11 mouse cellular contexts compared by ENCODE assay signal in genomic region chr5:92323264-92323663, GRCm38 (mm10). TPM values are rescaled to one million over a fixed set of nuclear protein-coding genes. Genes with fewer than 3 reads are reported as not detected.
DNase-seq lines count a peak whose midpoint lies in the region; ATAC-seq and TF ChIP-seq lines count a peak whose summit lies in the region.
"Had no signal": no experiment of that assay in that cellular context is flagged by ENCODE, and none has a peak within 500 bp of the region (broad histone marks: within the 10 kb centered on the region; RNA-seq: fewer than 3 reads in every experiment).

No protein-coding gene starts in this region.

- TF ChIP-seq CTCF in liver, adult 2 months (IDR thresholded peaks at IDR 0.05; ENCODE audit: low read depth, low read length), result no peak

- no peak for TF ChIP-seq POLR2A in liver, adult 2 months (IDR thresholded peaks at IDR 0.05; ENCODE audit: extremely low read depth, insufficient read depth, low read length)
- no peak for TF ChIP-seq POLR2A in myocyte (IDR thresholded peaks at IDR 0.05; ENCODE audit: insufficient read length, low read depth)

- H3K4me1 ChIP-seq in liver, adult 2 months (ENCODE audit: control insufficient read depth, insufficient read depth, low read length), result peaks cover 29% of the 10 kb centered on the region
- H3K4me1 ChIP-seq in liver, embryonic 11.5 days (replicated peaks; ENCODE audit: control insufficient read depth, insufficient read depth, low read length), result no peaks in the 10 kb centered on the region

- no peaks in the 10 kb centered on the region for H3K9me3 ChIP-seq in liver, embryonic 11.5 days (ENCODE audit: control insufficient read depth, low read length)

- no peak overlapping the region for H3K9ac ChIP-seq in liver, adult 2 months (ENCODE audit: low read depth, low read length)
- H3K9ac ChIP-seq in liver, embryonic 11.5 days (ENCODE audit: low read depth, low read length), result no peak overlapping the region

- H3K4me3 ChIP-seq in liver, adult 2 months (ENCODE audit: insufficient read depth, low read depth, low read length), result no peak overlapping the region
- H3K4me3 ChIP-seq in liver, embryonic 11.5 days (ENCODE audit: low read depth, low read length), result no peak overlapping the region
- H3K4me3 ChIP-seq in myocyte, result no peak overlapping the region

- 16% methylated on average over 5 of the region's 5 CpGs for WGBS in liver, adult 2 months
- 71% methylated on average over 5 of the region's 5 CpGs for WGBS in liver, embryonic 11.5 days

- DNase-seq in liver, adult 2 months (ENCODE audit: extremely low read depth, low read depth, low spot score), result peak; percentile 99
- no peak for DNase-seq in liver, embryonic 11.5 days (ENCODE audit: low spot score)
- peak; percentile 87 for DNase-seq in fibroblast of lung, adult 2 months (ENCODE audit: low read depth)
- peak; percentile 19 to 44 for DNase-seq in kidney, adult 8-10 months
- no peak for DNase-seq in cerebellum, adult 8-10 months
- DNase-seq in right cerebral cortex, adult 18-20 months, result no peak
- no peak for DNase-seq in cerebellum, adult 9-11 months
- DNase-seq: cerebellum, adult 9-10 months had no signal

- H3K27ac ChIP-seq in liver, adult 2 months (replicated peaks; ENCODE audit: insufficient read depth, low read depth, low read length), result peak overlapping the region; percentile 81
- no peak overlapping the region for H3K27ac ChIP-seq in liver, embryonic 11.5 days (ENCODE audit: low read depth, low read length)

- no peaks in the 10 kb centered on the region for H3K36me3 ChIP-seq in liver, adult 2 months (ENCODE audit: control insufficient read depth, insufficient read depth, low read length)
- H3K36me3 ChIP-seq in liver, embryonic 11.5 days (ENCODE audit: control insufficient read depth, insufficient read depth, low read length), result no peaks in the 10 kb centered on the region
- no peaks in the 10 kb centered on the region for H3K36me3 ChIP-seq in myocyte (ENCODE audit: control insufficient read depth, insufficient read depth)

- no peak for ATAC-seq in liver, embryonic 11.5 days (replicated peaks; ENCODE audit: low FRiP score)

- no peaks in the 10 kb centered on the region for H3K79me2 ChIP-seq in liver, adult 2 months (ENCODE audit: control insufficient read depth, insufficient read depth, low read length)
- H3K79me2 ChIP-seq in myocyte (ENCODE audit: control insufficient read depth, insufficient read depth), result no peaks in the 10 kb centered on the region

- no peak overlapping the region for H3K4me2 ChIP-seq in liver, embryonic 11.5 days
- H3K4me2 ChIP-seq in myocyte (ENCODE audit: low read depth), result peak overlapping the region; percentile 60

- no peak overlapping the region for H3ac ChIP-seq in myocyte (ENCODE audit: control insufficient read depth, insufficient read length)

- no peaks in the 10 kb centered on the region for H3K27me3 ChIP-seq in liver, adult 2 months (ENCODE audit: control insufficient read depth, insufficient read depth, low read length)
- no peaks in the 10 kb centered on the region for H3K27me3 ChIP-seq in liver, embryonic 11.5 days (replicated peaks; ENCODE audit: control insufficient read depth, insufficient read depth, low read length)
- H3K27me3 ChIP-seq in myocyte (ENCODE audit: control insufficient read depth, insufficient read depth, insufficient read length), result no peaks in the 10 kb centered on the region

TF ChIP-seq in myocyte, 11 proteins besides CTCF, POLR2A, EP300 and RAD21:
- peak; percentile 58 for TF ChIP-seq TCF12 (IDR thresholded peaks at IDR 0.05; ENCODE audit: insufficient read depth, poor library complexity, severe bottlenecking)
- peak; percentile 69; the same call in 1 of the 2 replicates for TF ChIP-seq CEBPB (IDR thresholded peaks at IDR 0.05; ENCODE audit: insufficient read depth, poor library complexity, severe bottlenecking)
- no peak for TF ChIP-seq POLR2AphosphoS2 (IDR thresholded peaks at IDR 0.05; ENCODE audit: insufficient read length, low read depth)
- peak; percentile 14 to 89 (median 80) for TF ChIP-seq MYOD1 (IDR thresholded peaks at IDR 0.05; ENCODE audit: control insufficient read depth in 1 of 3, insufficient read length in 2 of 3, low read depth in 2 of 3)
- peak; percentile 58 to 90 (median 89) for TF ChIP-seq MYOG (IDR thresholded peaks at IDR 0.05; ENCODE audit: control insufficient read depth in 1 of 3, insufficient read depth in 1 of 3, insufficient read length in 2 of 3, low read depth in 2 of 3)
TF ChIP-seq in myocyte: peak in this region for 4.

RNA-seq across cellular contexts. Expression of gene Cxcl9, which starts 4.6 kb away (rescaled TPM):
- 5.3 and 11.9 TPM in 2 replicates for total RNA-seq in liver, adult 2 months (2014; rRNA removed)
- polyA plus RNA-seq in liver, adult 2 months (2012; rRNA removed), result 28.2 and 28.8 TPM in 2 replicates
- polyA plus RNA-seq in liver, embryonic 11.5 days (2014; fragmentation: Nextera tagmentation; extraction: Ambion mirVana), result not detected in 2 replicates
- 0.02 TPM for polyA plus RNA-seq in myocyte (2012; fragmentation: generic; extraction: Trizol)

RNA-seq across cellular contexts. Expression of gene Art3, which starts 8.4 kb away (rescaled TPM):
- 8.5 and 8.6 TPM in 2 replicates for total RNA-seq in liver, adult 2 months (2014; rRNA removed)
- polyA plus RNA-seq in liver, adult 2 months (2012; rRNA removed), result 1.7 and 1.8 TPM in 2 replicates
- polyA plus RNA-seq in liver, embryonic 11.5 days (2014; fragmentation: Nextera tagmentation; extraction: Ambion mirVana), result 1.1 and 1.8 TPM in 2 replicates
- polyA plus RNA-seq in myocyte (2012; fragmentation: generic; extraction: Trizol), result 3.8 TPM
- total RNA-seq: hematopoietic stem cell, adult 5-6 weeks; megakaryocyte, adult 5-6 weeks had no signal

RNA-seq across cellular contexts. Expression of gene Sdad1, which starts 13.0 kb away (rescaled TPM):
- total RNA-seq in liver, adult 2 months (2014; rRNA removed), result 5.6 and 5.7 TPM in 2 replicates
- 3.8 and 6.3 TPM in 2 replicates for polyA plus RNA-seq in liver, adult 2 months (2012; rRNA removed)
- polyA plus RNA-seq in liver, embryonic 11.5 days (2014; fragmentation: Nextera tagmentation; extraction: Ambion mirVana), result 48.7 and 52.9 TPM in 2 replicates
- 7.5 TPM for polyA plus RNA-seq in myocyte (2012; fragmentation: generic; extraction: Trizol)

RNA-seq across cellular contexts. Expression of gene Cxcl10, which starts 25.4 kb away (rescaled TPM):
- 1.5 and 2.8 TPM in 2 replicates for total RNA-seq in liver, adult 2 months (2014; rRNA removed)
- 6.7 and 13.2 TPM in 2 replicates for polyA plus RNA-seq in liver, adult 2 months (2012; rRNA removed)
- 6.0 and 6.5 TPM in 2 replicates for polyA plus RNA-seq in liver, embryonic 11.5 days (2014; fragmentation: Nextera tagmentation; extraction: Ambion mirVana)
- 0.62 TPM for polyA plus RNA-seq in myocyte (2012; fragmentation: generic; extraction: Trizol)

RNA-seq across cellular contexts. Expression of gene Naaa, which starts 45.3 kb away (rescaled TPM):
- 4.4 and 5.0 TPM in 2 replicates for total RNA-seq in liver, adult 2 months (2014; rRNA removed)
- polyA plus RNA-seq in liver, adult 2 months (2012; rRNA removed), result 4.8 and 5.2 TPM in 2 replicates
- polyA plus RNA-seq in liver, embryonic 11.5 days (2014; fragmentation: Nextera tagmentation; extraction: Ambion mirVana), result 4.7 and 6.0 TPM in 2 replicates
- 6.2 TPM for polyA plus RNA-seq in myocyte (2012; fragmentation: generic; extraction: Trizol)

Comparison
In these comparisons a context has a peak if more than half of its experiments do, and no peak if none do; other contexts are left out.
1. DNase-seq: peak in liver, adult 2 months (single experiment), fibroblast of lung, adult 2 months (single experiment) and kidney, adult 8-10 months (2 of 2); none in liver, embryonic 11.5 days (single experiment), cerebellum, adult 8-10 months (single experiment), right cerebral cortex, adult 18-20 months (single experiment) and cerebellum, adult 9-11 months (single experiment).
2. RNA of gene Cxcl9, which starts 4.6 kb away (polyA plus RNA-seq): 28.2 to 28.8 TPM in liver, adult 2 months; 0.02 TPM in myocyte (single experiment) and not detected in liver, embryonic 11.5 days; every median in the first group is over 10 times any median in the second.